Mouse (Mus musculus) T-helper 1 cell (primary cell): ENCODE measurements around the gene Wdr61.
"Not testable (repeated sequence)": the region's sequence is repeated elsewhere in the genome, so short reads cannot be mapped to it uniquely, and the experiment has no call there.

Experiments used
- in situ Hi-C: fragments of 300-600 bp; cut with MboI, MseI; formaldehyde crosslinking; loops from one replicate; pipeline ENCODE4 v1.15.1; 2025; ENCODE audit warnings: high pct_unique_total_duplicates

Gene Wdr61

GRCm38 (mm10) chr9:54732122-54732521, 2.2 kb downstream of the Wdr61 start:
- in situ Hi-C loops = no loop called here

- in situ Hi-C loops = no loop called here
Measured at GRCm38 (mm10) chr9:54726315-54726714, 8.0 kb downstream of the Wdr61 start.

GRCm38 (mm10) chr9:54722596-54722995, 11.7 kb downstream of the Wdr61 start:
- in situ Hi-C loops = no loop called here

GRCm38 (mm10) chr9:54722156-54722555, 12.2 kb downstream of the Wdr61 start:
- in situ Hi-C loops = no loop called here

GRCm38 (mm10) chr9:54717527-54717926, 16.8 kb downstream of the Wdr61 start:
- in situ Hi-C loops = no loop called here

- in situ Hi-C loops = no loop called here
Measured at GRCm38 (mm10) chr9:54715776-54716175, 18.5 kb downstream of the Wdr61 start.

- in situ Hi-C loops = no loop called here
Measured at GRCm38 (mm10) chr9:54708085-54708484, 26.2 kb downstream of the Wdr61 start.

- in situ Hi-C loops = no loop called here
Measured at GRCm38 (mm10) chr9:54707288-54707999, 26.9 kb downstream of the Wdr61 start.

- in situ Hi-C loops = no loop called here
Measured at GRCm38 (mm10) chr9:54705561-54705960, 28.8 kb downstream of the Wdr61 start.

- in situ Hi-C loops = no loop called here
Measured at GRCm38 (mm10) chr9:54704361-54704760, 30.0 kb downstream of the Wdr61 start.

- in situ Hi-C loops = no loop called here
Measured at GRCm38 (mm10) chr9:54702581-54702980, 31.7 kb downstream of the Wdr61 start.

- in situ Hi-C loops = no loop called here
Measured at GRCm38 (mm10) chr9:54700746-54701145, 33.6 kb downstream of the Wdr61 start.

GRCm38 (mm10) chr9:54700174-54700475, 34.2 kb downstream of the Wdr61 start:
- in situ Hi-C loops = no loop called here

GRCm38 (mm10) chr9:54699345-54700173, 34.8 kb downstream of the Wdr61 start:
- in situ Hi-C loops = no loop called here

- in situ Hi-C loops = no loop called here
Measured at GRCm38 (mm10) chr9:54699087-54699344, 35.3 kb downstream of the Wdr61 start.

- in situ Hi-C loops = no loop called here
Measured at GRCm38 (mm10) chr9:54698318-54699086, 35.8 kb downstream of the Wdr61 start, which contains the start of gene Dnaja4. Gene Dnaja4, plus strand, starts transcription at chr9:54698873.

- in situ Hi-C loops = not testable (repeated sequence)
Measured at GRCm38 (mm10) chr9:54691241-54691805, 43.0 kb downstream of the Wdr61 start.

GRCm38 (mm10) chr9:54690697-54691096, 43.6 kb downstream of the Wdr61 start:
- in situ Hi-C loops = not testable (repeated sequence)

GRCm38 (mm10) chr9:54689446-54689845, 44.9 kb downstream of the Wdr61 start:
- in situ Hi-C loops = no loop called here

GRCm38 (mm10) chr9:54687246-54688236, 46.8 kb downstream of the Wdr61 start:
- in situ Hi-C loops = no loop called here
